ENCODE assay signal across 30 mouse cellular contexts in the genomic region with DNA sequence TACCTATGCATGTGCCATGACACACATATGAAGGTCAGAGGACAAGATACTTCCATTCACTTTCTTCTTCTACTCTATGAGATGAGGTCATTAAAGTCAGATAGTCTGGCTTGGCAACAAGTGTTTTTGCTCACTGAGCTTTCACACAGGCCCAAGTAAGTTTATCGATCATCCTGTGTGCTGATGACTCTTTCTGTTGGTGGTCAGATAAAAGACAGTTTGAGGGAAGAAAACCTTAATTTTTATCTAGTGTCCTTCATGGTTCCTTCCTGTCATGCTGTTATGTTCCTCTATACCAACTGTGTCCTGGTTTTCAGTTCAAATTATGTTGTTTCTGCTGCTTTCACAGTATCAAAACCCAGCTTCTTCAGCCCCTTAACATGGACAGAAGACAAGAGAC.
"Had no signal": no experiment of that assay in that cellular context is flagged by ENCODE, and none has a peak within 500 bp of the region (broad histone marks: within the 10 kb centered on the region; RNA-seq: fewer than 3 reads in every experiment).

No protein-coding gene starts in this region.

- H3K9me3 ChIP-seq: heart, embryonic 12.5 days; heart, embryonic 13.5 days; heart, embryonic 15.5 days; hindbrain, embryonic 10.5 days; hindbrain, embryonic 12.5 days; hindbrain, embryonic 13.5 days; hindbrain, embryonic 15.5 days; intestine, embryonic 15.5 days; kidney, embryonic 15.5 days had no signal

- H3K9ac ChIP-seq: heart, embryonic 12.5 days; heart, embryonic 13.5 days; heart, embryonic 15.5 days; hindbrain, embryonic 12.5 days; hindbrain, embryonic 13.5 days; hindbrain, embryonic 14.5 days; hindbrain, embryonic 15.5 days; intestine, embryonic 15.5 days; kidney, embryonic 15.5 days had no signal

- H3K27ac ChIP-seq: heart, embryonic 13.5 days; heart, embryonic 15.5 days; hindbrain, embryonic 10.5 days; hindbrain, embryonic 12.5 days; hindbrain, embryonic 13.5 days; hindbrain, embryonic 14.5 days; hindbrain, embryonic 15.5 days; hindbrain, postnatal 0 days; intestine, embryonic 15.5 days; kidney, embryonic 15.5 days; kidney, postnatal 0 days; layer of hippocampus, adult 2 months; left cerebral cortex, adult 2 months had no signal

- H3K4me3 ChIP-seq: heart, embryonic 12.5 days; heart, embryonic 13.5 days; heart, embryonic 15.5 days; hindbrain, embryonic 10.5 days; hindbrain, embryonic 12.5 days; hindbrain, embryonic 13.5 days; hindbrain, embryonic 15.5 days; intestine, embryonic 15.5 days; kidney, embryonic 15.5 days; layer of hippocampus, adult 2 months; left cerebral cortex, adult 2 months had no signal

- H3K36me3 ChIP-seq: heart, embryonic 12.5 days; heart, embryonic 13.5 days; heart, embryonic 15.5 days; hindbrain, embryonic 10.5 days; hindbrain, embryonic 12.5 days; hindbrain, embryonic 13.5 days; hindbrain, embryonic 15.5 days; intestine, embryonic 15.5 days; kidney, embryonic 15.5 days had no signal

- DNase-seq: heart, postnatal 10 days; heart, postnatal 14 days; heart, postnatal 36 days; heart, postnatal 4 days; kidney, adult 11 months; kidney, adult 18-20 months; kidney, adult 2 months; kidney, adult 8-10 months; kidney, adult 9 months; kidney, postnatal 10 days; kidney, postnatal 14 days; kidney, postnatal 25 days; kidney, postnatal 36 days; kidney, postnatal 4 days; layer of hippocampus, adult 9-11 months; layer of hippocampus, postnatal 36 days had no signal

- H3K27me3 ChIP-seq: heart, embryonic 12.5 days; heart, embryonic 13.5 days; heart, embryonic 15.5 days; hindbrain, embryonic 12.5 days; hindbrain, embryonic 13.5 days; hindbrain, embryonic 15.5 days; intestine, embryonic 15.5 days; kidney, embryonic 15.5 days had no signal

- H3K4me1 ChIP-seq: hindbrain, embryonic 10.5 days; hindbrain, embryonic 12.5 days; hindbrain, embryonic 13.5 days; hindbrain, embryonic 15.5 days; intestine, embryonic 15.5 days had no signal
